Mouse (Mus musculus) gastrocnemius, adult 8-10 months (tissue): ENCODE results near the gene Setd5. TPM values are rescaled to one million over a fixed set of nuclear protein-coding genes. Genes with fewer than 3 reads are reported as not detected.

ENCODE experiments used
- DNase-seq, 2 experiments: peaks; one replicate each; pipeline ENCODE4 v3.0.0; 2022; ENCODE audit warnings: low spot score in 2 of 2
- total RNA-seq, 4 experiments: library from RNA; stranded (reverse); gene quantifications; 2 replicates each; pipeline ENCODE4 v1.2.4; 2022

The Setd5 gene
- 10 to 100 TPM; 21.8 to 26.2 (median 23.5) TPM for total RNA-seq

GRCm38 (mm10) chr6:113076686-113077516 is at the start of gene Setd5:
Gene Setd5 (plus strand): TSS chr6:113077365.
- peak; percentile 97 to 98 for DNase-seq

DNA sequence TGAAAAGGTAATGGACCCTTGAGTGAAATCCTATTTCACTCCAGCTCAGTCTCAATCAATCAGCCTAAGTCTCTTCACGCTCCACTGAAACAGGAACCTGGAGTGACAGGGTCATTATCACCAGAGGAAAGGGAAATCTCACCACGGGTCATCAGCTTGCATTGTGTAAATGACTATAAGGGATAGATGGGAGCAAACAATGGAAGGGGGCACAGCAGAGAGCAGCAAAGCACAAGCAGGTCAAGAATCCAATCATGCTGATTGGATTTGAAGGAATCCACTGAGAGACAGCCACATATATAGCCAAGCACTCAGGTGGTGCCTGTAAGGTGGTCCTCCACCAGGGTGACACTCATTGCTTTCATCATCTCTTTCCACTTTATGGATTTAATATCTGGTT is 49.7 kb upstream of the Setd5 start:
- no peak for DNase-seq

GRCm38 (mm10) chr6:113029006-113029405 is 48.2 kb upstream of the Setd5 start:
- no peak for DNase-seq

GRCm38 (mm10) chr6:113030553-113030952 is 46.6 kb upstream of the Setd5 start:
- DNase-seq, result no peak

DNA sequence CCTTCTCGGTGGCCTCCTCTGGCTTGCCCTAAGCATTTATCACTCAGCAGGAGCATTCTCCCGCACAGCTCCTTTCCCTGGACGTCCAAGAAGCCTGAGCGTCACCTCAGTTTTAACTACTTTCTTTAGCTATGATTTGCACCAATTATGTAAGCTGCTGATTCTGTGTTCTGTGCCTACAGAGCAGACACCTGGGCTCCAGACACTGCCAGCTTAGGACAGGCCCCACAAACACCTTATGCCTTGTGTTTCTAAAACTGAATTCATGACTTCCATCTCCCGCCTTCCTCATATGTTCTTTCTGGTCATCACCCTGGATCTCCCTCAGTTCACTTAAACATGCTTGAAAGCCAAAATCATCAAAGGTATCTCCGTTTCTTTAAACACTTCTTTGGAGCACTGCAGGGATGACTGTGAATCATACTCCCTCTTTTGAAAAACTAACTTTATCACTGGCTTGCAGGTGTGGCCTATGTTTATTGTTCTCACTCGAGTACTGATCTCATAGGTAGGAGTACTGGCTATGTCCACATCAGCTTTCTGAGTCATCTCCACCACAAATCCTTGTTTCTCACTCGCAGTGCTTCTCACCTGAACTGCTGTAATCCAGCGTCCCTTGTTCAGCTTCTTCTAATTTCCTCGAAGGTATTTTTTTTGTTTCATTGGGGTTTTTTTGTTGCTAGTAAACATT is 46.0 kb upstream of the Setd5 start:
- DNase-seq, result no peak

GRCm38 (mm10) chr6:113032121-113032520 is 45.0 kb upstream of the Setd5 start:
- no peak for DNase-seq

- DNase-seq, result no peak
These were observed 44.0 kb upstream of the Setd5 start for GRCm38 (mm10) chr6:113033185-113033584.

GRCm38 (mm10) chr6:113034466-113034865 is 42.7 kb upstream of the Setd5 start:
- no peak for DNase-seq

- no peak for DNase-seq
These were observed 40.5 kb upstream of the Setd5 start for GRCm38 (mm10) chr6:113036463-113037175.

DNA sequence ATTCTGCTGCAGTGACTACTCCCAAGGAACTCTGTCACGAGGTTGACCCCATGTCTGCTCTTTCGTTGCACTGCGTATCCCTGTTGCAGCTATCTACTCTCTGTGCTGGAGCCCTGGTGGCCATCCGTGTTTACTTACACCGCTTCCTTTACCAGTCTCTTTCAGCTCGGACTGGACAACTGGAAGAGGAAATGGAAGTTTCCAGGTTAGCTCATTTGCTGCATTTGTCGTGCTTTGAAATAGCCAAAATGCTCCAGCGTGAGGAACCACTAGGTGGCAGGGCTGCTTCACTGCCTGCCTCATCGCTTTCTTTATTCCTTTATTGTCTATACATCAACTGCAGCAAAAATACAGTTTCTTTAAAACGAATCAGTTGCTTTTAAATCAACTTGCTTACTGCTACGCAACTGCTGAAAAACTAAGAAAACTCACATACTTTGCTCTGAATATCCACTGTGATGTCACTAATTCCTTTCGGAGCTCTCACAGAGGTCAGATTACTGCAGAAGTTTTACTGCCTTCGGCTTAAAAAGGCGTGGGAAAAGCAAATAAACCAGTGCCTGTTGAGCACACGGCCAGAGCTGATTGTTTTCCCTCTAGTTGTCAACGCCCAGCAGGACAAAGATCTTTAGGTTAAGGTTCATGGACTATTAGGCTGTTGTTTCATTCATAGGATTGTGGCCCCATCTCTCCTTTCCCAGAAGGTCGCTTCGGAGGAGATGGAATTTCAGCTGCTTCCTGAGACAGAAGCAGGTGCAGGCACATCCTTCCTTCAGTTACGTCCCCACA is 39.0 kb upstream of the Setd5 start:
- peak; percentile 21 to 23 for DNase-seq

DNA sequence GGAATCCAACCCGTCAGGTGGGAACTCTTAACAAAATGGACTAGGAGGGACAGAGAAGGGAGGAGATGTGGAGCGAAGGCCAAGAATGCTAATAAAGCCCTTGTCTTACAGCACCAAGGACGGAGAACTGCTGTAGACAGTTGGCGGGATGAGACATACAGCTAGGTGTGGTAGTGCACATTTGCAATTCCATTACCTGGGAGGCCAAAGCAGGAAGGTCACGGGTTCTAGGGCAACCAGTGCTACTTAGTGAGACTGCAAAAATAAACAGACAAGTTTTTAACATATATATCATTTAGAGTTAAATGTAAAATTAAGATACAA is 38.5 kb upstream of the Setd5 start:
- DNase-seq, result no peak

GRCm38 (mm10) chr6:113040319-113040718 is 36.8 kb upstream of the Setd5 start:
- DNase-seq, result no peak

DNA sequence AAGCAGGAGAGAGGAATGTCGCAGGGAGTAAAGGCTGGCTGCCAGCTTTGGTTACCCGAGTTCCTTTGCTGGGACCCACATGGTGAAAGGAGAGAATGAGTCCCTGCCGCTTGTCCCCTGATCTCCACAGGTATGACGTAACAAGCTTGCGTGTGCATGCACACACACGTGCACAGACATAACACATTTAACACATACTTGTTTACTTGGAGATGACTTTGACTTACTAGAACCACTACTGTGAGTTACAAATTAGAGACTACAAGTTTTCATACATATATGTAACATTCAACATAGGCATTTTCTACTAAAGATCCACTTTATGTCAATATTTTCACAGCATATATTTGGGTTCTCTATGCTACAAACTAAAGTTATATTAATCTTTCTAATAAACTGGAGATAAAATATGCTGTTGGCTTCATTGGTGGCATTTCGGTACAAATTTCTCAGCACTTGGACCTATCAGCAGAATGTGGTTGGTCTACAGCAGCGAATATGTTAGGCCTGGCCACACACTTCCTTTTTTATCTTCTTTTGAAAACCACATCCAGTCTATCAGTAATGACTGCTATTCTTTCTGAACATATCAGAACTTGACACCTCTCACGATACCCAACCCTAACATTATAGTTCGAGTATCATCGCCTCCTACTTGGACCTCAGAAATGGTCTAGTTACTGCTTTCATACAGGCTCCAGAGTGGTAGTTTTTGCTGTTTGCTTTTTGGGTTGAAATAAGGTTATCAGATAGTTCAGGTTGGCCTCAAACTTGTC is 35.8 kb upstream of the Setd5 start:
- no peak for DNase-seq

DNA sequence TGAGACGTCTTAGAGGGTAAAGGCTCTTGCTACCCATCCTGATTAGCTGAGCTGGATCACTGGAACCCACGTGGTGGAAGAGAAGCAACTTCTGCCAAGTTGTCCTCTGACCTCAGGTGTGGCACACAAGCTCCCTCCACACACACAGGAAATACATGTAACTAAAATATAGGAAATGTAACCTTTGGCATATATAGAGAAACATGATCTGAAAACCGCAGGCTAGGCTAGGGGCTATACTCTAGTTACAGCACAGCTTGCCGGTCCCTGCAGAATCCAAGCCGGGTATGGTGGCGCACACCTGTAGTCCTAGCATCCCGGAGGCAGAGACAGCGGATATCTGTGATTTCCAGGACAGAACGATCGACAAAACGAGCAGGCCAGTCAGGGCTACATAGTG is 31.6 kb upstream of the Setd5 start:
- DNase-seq, result no peak

- DNase-seq, result peak; percentile 90 to 92
These were observed 30.9 kb upstream of the Setd5 start, which contains the start of gene Thumpd3 for GRCm38 (mm10) chr6:113046041-113046975. Gene Thumpd3 (plus strand): TSS chr6:113046225.

GRCm38 (mm10) chr6:113047016-113047746 is 30.0 kb upstream of the Setd5 start:
- DNase-seq, result no peak

GRCm38 (mm10) chr6:113048371-113048770 is 28.8 kb upstream of the Setd5 start:
- no peak for DNase-seq

DNA sequence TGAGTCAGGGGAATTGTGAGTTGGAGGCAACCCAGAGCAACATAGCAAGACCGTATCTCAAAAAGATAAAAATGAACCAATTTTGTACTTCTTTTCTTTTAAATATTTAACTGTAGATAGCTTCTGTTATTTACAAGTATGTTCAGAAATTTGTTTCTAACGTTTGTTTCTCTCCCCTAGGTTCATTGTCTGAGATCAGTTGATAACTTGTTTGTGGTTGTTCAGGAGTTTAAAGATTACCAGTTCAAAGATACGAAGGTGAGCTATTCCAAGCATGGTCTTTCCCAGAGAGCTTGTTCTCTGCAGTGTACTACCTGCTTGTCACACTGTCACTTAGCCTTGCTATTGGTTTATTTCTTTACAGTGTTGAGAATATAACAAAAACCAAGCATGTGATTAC is 28.0 kb upstream of the Setd5 start:
- no peak for DNase-seq

DNA sequence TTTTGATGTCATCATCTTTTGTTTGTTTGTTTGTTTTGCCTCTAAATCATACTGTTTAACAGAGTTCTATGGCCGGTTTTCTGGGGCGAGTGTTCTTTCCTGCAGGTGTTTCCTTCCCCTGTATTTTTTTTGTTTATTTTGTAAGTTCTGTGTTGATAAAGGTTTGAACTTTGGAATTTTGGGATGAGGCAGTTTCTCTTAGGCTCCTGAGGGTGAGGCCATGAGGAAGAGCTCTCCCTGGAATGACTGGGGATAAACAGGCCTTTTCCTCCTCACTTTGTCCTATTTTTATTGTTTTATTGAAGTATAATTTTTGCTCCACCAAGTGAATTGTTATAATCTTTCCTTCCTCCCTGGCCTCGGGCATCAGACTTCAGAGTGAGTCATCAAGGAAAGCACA is 24.2 kb upstream of the Setd5 start:
- no peak for DNase-seq
